ENCODE assay signal across 1 mouse cellular context in genomic region chr5:134419700-134420099, GRCm38 (mm10).
TF ChIP-seq lines count a peak whose summit lies in the region.

No protein-coding gene starts in this region.

TF ChIP-seq in ES-E14, 5 proteins besides CTCF, POLR2A, EP300 and RAD21 (continued from another document):
- no peak for TF ChIP-seq ZC3H11A (IDR thresholded peaks at IDR 0.05; ENCODE audit: borderline replicate concordance, low read depth, low read length)
